Mouse (Mus musculus): ENCODE results near the gene Manbal. TPM values are rescaled to one million over a fixed set of nuclear protein-coding genes. Genes with fewer than 3 reads are reported as not detected.

Gene Manbal
- polyA plus RNA-seq, 1 experiment from 2014 or later, result 60.9 TPM

DNA sequence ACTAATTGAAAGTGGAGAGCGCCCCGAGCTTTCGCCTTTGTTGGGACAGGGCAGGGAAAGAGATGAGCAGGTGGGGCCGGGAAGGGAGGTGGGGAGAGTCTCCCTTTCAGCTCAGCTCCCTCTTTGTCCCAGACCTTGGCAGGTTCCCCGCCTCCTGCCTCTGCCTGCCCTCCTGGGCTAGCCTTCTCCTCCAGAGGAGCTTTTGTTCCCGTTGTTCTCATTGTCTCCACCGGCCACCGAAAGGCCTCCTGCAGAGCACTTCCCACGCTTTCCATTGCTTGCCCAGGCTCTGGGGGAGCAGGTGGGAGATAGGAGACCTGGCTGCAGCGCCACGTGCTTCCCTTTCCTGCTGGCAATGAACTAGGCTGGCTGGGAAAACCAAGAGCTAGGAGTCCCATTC, 38.8 kb upstream of the Manbal start:
- Histone ChIP-seq H3K36me3 (ENCODE audit: control insufficient read depth, insufficient read depth) (peaks cover 42% of the 10 kb centered on the region), H3K27me3 (replicated peaks; ENCODE audit: control insufficient read depth, insufficient read depth, low read length) (no peaks in the 10 kb centered on the region), H3K9ac (ENCODE audit: low read depth, low read length) (no peak overlapping the region), H3K27ac (ENCODE audit: low read depth, low read length) (no peak overlapping the region), H3K9me3 (ENCODE audit: control insufficient read depth) (no peaks in the 10 kb centered on the region), H3K4me3 (ENCODE audit: low read depth, low read length) (no peak overlapping the region), H3K4me1 (replicated peaks; ENCODE audit: control insufficient read depth, insufficient read depth, low read length) (no peaks in the 10 kb centered on the region), H3K4me2 (replicated peaks; ENCODE audit: low read depth) (no peak overlapping the region)
- 61% methylated on average over 11 of the region's 11 CpGs for WGBS
- no peak for ATAC-seq
- TF ChIP-seq CTCF (IDR thresholded peaks at IDR 0.05; ENCODE audit: low read depth), result no peak

DNA sequence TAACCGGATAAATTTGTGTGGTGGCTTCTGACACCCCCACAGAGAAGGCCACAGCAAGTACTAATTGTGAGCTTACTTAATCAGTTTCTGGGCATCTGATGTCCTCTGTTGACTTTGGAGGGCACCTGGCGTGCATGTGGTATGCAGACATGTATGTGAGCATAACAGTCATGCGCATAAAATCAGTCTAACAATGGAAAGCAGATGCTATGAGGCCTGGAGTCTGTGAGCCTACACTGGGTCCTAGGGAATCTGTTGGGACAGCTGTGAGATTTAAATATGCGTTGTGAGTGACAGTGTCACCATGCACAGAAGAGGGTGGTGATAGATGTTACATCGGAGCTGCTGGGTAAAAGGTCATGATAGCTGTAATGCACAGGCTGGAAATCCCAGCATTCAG, 35.3 kb upstream of the Manbal start:
- Histone ChIP-seq H3K4me1 (replicated peaks; ENCODE audit: control insufficient read depth, insufficient read depth, low read length) (no peaks in the 10 kb centered on the region), H3K9me3 (ENCODE audit: control insufficient read depth) (no peaks in the 10 kb centered on the region), H3K27me3 (replicated peaks; ENCODE audit: control insufficient read depth, insufficient read depth, low read length) (no peaks in the 10 kb centered on the region), H3K9ac (ENCODE audit: low read depth, low read length) (no peak overlapping the region), H3K36me3 (ENCODE audit: control insufficient read depth, insufficient read depth) (peaks cover 9% of the 10 kb centered on the region; the same call in 1 of the 2 replicates), H3K4me2 (replicated peaks; ENCODE audit: low read depth) (no peak overlapping the region), H3K4me3 (ENCODE audit: low read depth, low read length) (no peak overlapping the region), H3K27ac (ENCODE audit: low read depth, low read length) (no peak overlapping the region)
- no peak for ATAC-seq
- no peak for TF ChIP-seq CTCF (IDR thresholded peaks at IDR 0.05; ENCODE audit: low read depth)
- 85% methylated on average over 5 of the region's 5 CpGs for WGBS

DNA sequence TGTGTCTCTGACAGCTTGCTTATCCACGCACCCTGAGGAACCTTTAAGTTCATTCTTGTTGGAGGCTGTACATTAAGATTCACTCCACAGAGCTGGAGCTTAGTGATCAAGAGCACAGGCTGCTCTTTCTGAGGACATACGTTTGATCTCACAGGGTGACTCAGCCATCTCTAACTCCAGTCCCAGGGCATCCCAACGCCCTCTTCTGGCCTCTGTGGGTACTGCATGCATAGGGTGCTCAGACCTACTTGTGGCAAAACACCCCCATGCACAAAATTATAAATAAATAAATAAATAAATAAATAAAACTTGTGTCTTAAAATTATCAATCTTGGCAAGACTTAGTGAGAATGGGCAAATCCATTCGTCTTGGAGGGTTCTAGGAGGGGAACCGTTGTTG, 28.7 kb upstream of the Manbal start:
- Histone ChIP-seq H3K4me3 (ENCODE audit: low read depth, low read length) (no peak overlapping the region), H3K4me1 (replicated peaks; ENCODE audit: control insufficient read depth, insufficient read depth, low read length) (no peaks in the 10 kb centered on the region), H3K9me3 (ENCODE audit: control insufficient read depth) (no peaks in the 10 kb centered on the region), H3K27me3 (replicated peaks; ENCODE audit: control insufficient read depth, insufficient read depth, low read length) (no peaks in the 10 kb centered on the region), H3K27ac (ENCODE audit: low read depth, low read length) (no peak overlapping the region), H3K9ac (ENCODE audit: low read depth, low read length) (no peak overlapping the region), H3K4me2 (replicated peaks; ENCODE audit: low read depth) (no peak overlapping the region), H3K36me3 (ENCODE audit: control insufficient read depth, insufficient read depth) (no peaks in the 10 kb centered on the region)
- WGBS, result 37% methylated on average over 5 of the region's 5 CpGs
- peak; percentile 87 for TF ChIP-seq CTCF (IDR thresholded peaks at IDR 0.05; ENCODE audit: low read depth)
- ATAC-seq, result 0 out of 2 replicates have a peak, but pooled peaks have one; percentile 35

DNA sequence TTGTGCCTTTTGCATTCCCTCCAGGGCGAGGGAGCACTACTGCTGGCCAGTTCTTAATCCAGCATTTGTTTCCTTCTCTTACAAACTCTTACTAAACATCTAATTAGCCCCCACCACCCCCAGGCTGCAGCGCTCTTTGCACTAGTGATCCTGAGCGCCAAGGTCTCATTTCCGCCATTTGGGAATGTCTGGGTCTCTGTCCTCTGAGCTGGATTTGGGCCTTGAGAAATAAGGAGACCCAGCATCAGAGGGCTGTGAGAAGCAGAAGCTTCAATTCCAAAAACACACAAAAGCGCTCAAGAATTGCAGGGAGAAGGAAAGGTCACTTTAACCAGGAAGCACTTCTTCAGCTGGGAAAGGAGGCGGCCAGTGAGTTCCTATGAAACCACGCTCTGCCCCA, 27.9 kb upstream of the Manbal start:
- no peak overlapping the region for H3K9ac ChIP-seq (ENCODE audit: low read depth, low read length)
- H3K4me3 ChIP-seq (ENCODE audit: low read depth, low read length), result no peak overlapping the region
- no peaks in the 10 kb centered on the region for H3K9me3 ChIP-seq (ENCODE audit: control insufficient read depth)
- no peaks in the 10 kb centered on the region for H3K4me1 ChIP-seq (replicated peaks; ENCODE audit: control insufficient read depth, insufficient read depth, low read length)
- H3K4me2 ChIP-seq (replicated peaks; ENCODE audit: low read depth), result no peak overlapping the region
- no peak for ATAC-seq
- no peaks in the 10 kb centered on the region for H3K27me3 ChIP-seq (replicated peaks; ENCODE audit: control insufficient read depth, insufficient read depth, low read length)
- no peaks in the 10 kb centered on the region for H3K36me3 ChIP-seq (ENCODE audit: control insufficient read depth, insufficient read depth)
- WGBS, result 89% methylated on average over 7 of the region's 7 CpGs
- no peak for TF ChIP-seq CTCF (IDR thresholded peaks at IDR 0.05; ENCODE audit: low read depth)
- no peak overlapping the region for H3K27ac ChIP-seq (ENCODE audit: low read depth, low read length)

DNA sequence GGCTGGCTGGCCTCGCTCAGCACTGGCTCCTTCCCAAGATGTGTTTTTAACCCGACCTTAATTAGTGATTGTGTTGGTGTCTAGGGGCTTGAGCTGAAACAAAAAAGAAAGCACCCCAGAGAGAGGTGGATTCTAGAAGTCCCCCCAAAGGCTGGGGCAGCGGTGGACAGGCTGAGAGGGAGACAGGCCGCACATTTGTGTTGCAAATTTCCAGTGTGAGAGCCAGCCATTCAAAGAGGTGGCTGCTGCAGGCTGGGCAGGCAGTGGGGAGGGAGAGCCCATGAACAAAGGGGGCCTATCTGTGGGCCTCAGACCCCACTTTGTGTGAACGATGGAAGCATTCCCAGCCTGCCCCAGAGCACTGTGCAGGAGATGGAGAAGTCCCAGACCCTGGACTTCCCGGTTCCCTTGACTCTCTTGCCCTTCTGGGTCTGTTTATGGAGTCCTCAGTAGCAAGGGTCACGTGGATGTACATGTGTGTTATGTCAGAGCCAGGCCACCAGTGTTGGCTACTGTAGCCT, 27.1 kb upstream of the Manbal start:
- Histone ChIP-seq H3K9ac (ENCODE audit: low read depth, low read length) (no peak overlapping the region), H3K27me3 (replicated peaks; ENCODE audit: control insufficient read depth, insufficient read depth, low read length) (no peaks in the 10 kb centered on the region), H3K4me2 (replicated peaks; ENCODE audit: low read depth) (no peak overlapping the region), H3K9me3 (ENCODE audit: control insufficient read depth) (no peaks in the 10 kb centered on the region), H3K4me1 (replicated peaks; ENCODE audit: control insufficient read depth, insufficient read depth, low read length) (no peaks in the 10 kb centered on the region), H3K27ac (ENCODE audit: low read depth, low read length) (no peak overlapping the region), H3K4me3 (ENCODE audit: low read depth, low read length) (no peak overlapping the region), H3K36me3 (ENCODE audit: control insufficient read depth, insufficient read depth) (no peaks in the 10 kb centered on the region)
- WGBS, result 54% methylated on average over 7 of the region's 7 CpGs
- 0 out of 2 replicates have a peak, but pooled peaks have one; percentile 0 for TF ChIP-seq CTCF (IDR thresholded peaks at IDR 0.05; ENCODE audit: low read depth)
- ATAC-seq, result no peak

DNA sequence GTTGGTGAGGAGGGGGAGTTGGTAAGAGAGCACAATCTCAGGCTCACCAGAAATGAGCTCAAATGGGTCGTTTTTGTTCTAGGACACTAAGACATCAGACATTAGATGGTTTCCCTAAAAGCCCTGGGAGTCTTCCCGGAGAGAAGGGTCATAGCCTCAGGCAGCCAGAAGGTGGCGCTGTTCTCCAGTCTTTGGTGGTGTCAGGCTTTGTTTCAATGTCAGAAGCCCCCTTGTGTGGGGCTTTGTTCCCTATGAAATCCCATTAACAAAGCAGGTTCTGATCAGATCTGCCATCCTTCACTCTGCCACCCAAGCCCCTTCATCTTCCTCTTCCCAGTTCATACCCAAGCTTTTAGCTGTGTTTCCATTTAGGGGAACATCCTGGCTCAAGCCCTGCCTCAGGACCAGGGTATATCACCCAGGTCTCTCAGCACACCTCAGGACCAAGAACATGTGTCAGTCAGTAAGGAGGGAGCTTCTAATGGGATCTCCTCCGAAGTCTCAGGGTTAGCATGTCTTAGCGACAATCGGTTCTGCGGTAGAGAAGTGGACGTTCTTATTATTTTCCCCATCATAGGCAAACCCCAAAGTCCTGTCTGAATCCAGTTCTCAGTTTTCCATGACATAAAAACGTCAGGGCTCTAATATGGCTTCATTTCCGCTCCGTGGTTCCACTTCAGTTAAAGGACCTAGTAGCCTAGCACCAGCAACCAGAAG, 25.7 kb upstream of the Manbal start:
- H3K4me3 ChIP-seq (ENCODE audit: low read depth, low read length), result no peak overlapping the region
- ATAC-seq, result no peak

More for the DNA sequence above, 25.7 kb upstream of the Manbal start:
- Histone ChIP-seq H3K27ac (ENCODE audit: low read depth, low read length) (no peak overlapping the region), H3K9me3 (ENCODE audit: control insufficient read depth) (no peaks in the 10 kb centered on the region), H3K36me3 (ENCODE audit: control insufficient read depth, insufficient read depth) (no peaks in the 10 kb centered on the region), H3K4me2 (replicated peaks; ENCODE audit: low read depth) (no peak overlapping the region), H3K4me1 (replicated peaks; ENCODE audit: control insufficient read depth, insufficient read depth, low read length) (no peaks in the 10 kb centered on the region), H3K9ac (ENCODE audit: low read depth, low read length) (no peak overlapping the region), H3K27me3 (replicated peaks; ENCODE audit: control insufficient read depth, insufficient read depth, low read length) (no peaks in the 10 kb centered on the region)
- peak; percentile 90 for TF ChIP-seq CTCF (IDR thresholded peaks at IDR 0.05; ENCODE audit: low read depth)
- WGBS, result 52% methylated on average over 11 of the region's 11 CpGs
